Mouse (Mus musculus): ENCODE results near the gene Ifnar2. TPM values are rescaled to one million over a fixed set of nuclear protein-coding genes. Genes with fewer than 3 reads are reported as not detected.
A peak's percentile ranks its signal among the peaks of the same experiment; 100 is the strongest.

The Ifnar2 gene
- 38.2 and 40.4 TPM in 2 replicates for polyA plus RNA-seq (2014; fragmentation: Nextera tagmentation; extraction: Ambion mirVana)

- Histone ChIP-seq H3K27ac (peak within 1 kb of the TSS; percentile 95), H3K4me1 (replicated peaks; ENCODE audit: control insufficient read depth, insufficient read depth, low read length) (peaks cover 10% of the 10 kb centered on the region), H3K27me3 (ENCODE audit: control insufficient read depth, insufficient read depth, low read length) (no peaks in the 10 kb centered on the region), H3K9me3 (ENCODE audit: control insufficient read depth, low read length) (no peaks in the 10 kb centered on the region), H3K9ac (peak within 1 kb of the TSS; percentile 94), H3K4me3 (replicated peaks; ENCODE audit: low read length) (peak within 1 kb of the TSS; percentile 92), H3K36me3 (replicated peaks; ENCODE audit: control insufficient read depth, insufficient read depth) (no peaks in the 10 kb centered on the region), H3K4me2 (replicated peaks) (peak within 1 kb of the TSS; percentile 77)
- WGBS: under 1% methylated on average over 62 of the region's 62 CpGs
- ATAC-seq (ENCODE audit: low FRiP score) (peak; percentile 95), DNase-seq (ENCODE audit: low spot score) (peak; percentile 75)
Observed at GRCm38 (mm10) chr16:91372577-91373472, at the start of gene Ifnar2. TSS of gene Ifnar2 (plus strand) at chr16:91372783.

GRCm38 (mm10) chr16:91327605-91328004, 45.0 kb upstream of the Ifnar2 start:
- DNase-seq (ENCODE audit: low spot score) (no peak), ATAC-seq (ENCODE audit: low FRiP score) (peak; percentile 31; the same call in 1 of the 2 replicates)
- Histone ChIP-seq H3K9me3 (ENCODE audit: control insufficient read depth, low read length) (no peaks in the 10 kb centered on the region), H3K36me3 (replicated peaks; ENCODE audit: control insufficient read depth, insufficient read depth) (no peaks in the 10 kb centered on the region), H3K4me2 (replicated peaks) (no peak overlapping the region), H3K4me3 (replicated peaks; ENCODE audit: low read length) (no peak overlapping the region), H3K4me1 (replicated peaks; ENCODE audit: control insufficient read depth, insufficient read depth, low read length) (peaks cover 6% of the 10 kb centered on the region; the same call in 1 of the 2 replicates), H3K27ac (no peak overlapping the region), H3K9ac (no peak overlapping the region), H3K27me3 (ENCODE audit: control insufficient read depth, insufficient read depth, low read length) (peaks cover 52% of the 10 kb centered on the region)
- WGBS: 38% methylated on average over 7 of the region's 7 CpGs

GRCm38 (mm10) chr16:91328922-91329321, 43.7 kb upstream of the Ifnar2 start:
- ATAC-seq (ENCODE audit: low FRiP score): no peak
- WGBS: 68% methylated on average over 19 of the region's 19 CpGs
- DNase-seq (ENCODE audit: low spot score): no peak

GRCm38 (mm10) chr16:91330496-91330895, 42.1 kb upstream of the Ifnar2 start:
- Histone ChIP-seq H3K9ac (no peak overlapping the region), H3K27me3 (ENCODE audit: control insufficient read depth, insufficient read depth, low read length) (peaks cover 34% of the 10 kb centered on the region), H3K4me1 (replicated peaks; ENCODE audit: control insufficient read depth, insufficient read depth, low read length) (peaks cover 9% of the 10 kb centered on the region), H3K4me2 (replicated peaks) (no peak overlapping the region), H3K36me3 (replicated peaks; ENCODE audit: control insufficient read depth, insufficient read depth) (no peaks in the 10 kb centered on the region), H3K9me3 (ENCODE audit: control insufficient read depth, low read length) (no peaks in the 10 kb centered on the region), H3K4me3 (replicated peaks; ENCODE audit: low read length) (no peak overlapping the region), H3K27ac (no peak overlapping the region)
- DNase-seq (ENCODE audit: low spot score) (no peak), ATAC-seq (ENCODE audit: low FRiP score) (no peak)
- WGBS: 68% methylated on average over 6 of the region's 6 CpGs

More at GRCm38 (mm10) chr16:91328922-91329321, 43.7 kb upstream of the Ifnar2 start:
- Histone ChIP-seq H3K4me3 (replicated peaks; ENCODE audit: low read length) (no peak overlapping the region), H3K27ac (no peak overlapping the region), H3K4me1 (replicated peaks; ENCODE audit: control insufficient read depth, insufficient read depth, low read length) (peaks cover 6% of the 10 kb centered on the region; the same call in 1 of the 2 replicates), H3K4me2 (replicated peaks) (no peak overlapping the region), H3K9ac (no peak overlapping the region), H3K27me3 (ENCODE audit: control insufficient read depth, insufficient read depth, low read length) (peaks cover 39% of the 10 kb centered on the region), H3K36me3 (replicated peaks; ENCODE audit: control insufficient read depth, insufficient read depth) (no peaks in the 10 kb centered on the region), H3K9me3 (ENCODE audit: control insufficient read depth, low read length) (no peaks in the 10 kb centered on the region)

GRCm38 (mm10) chr16:91331153-91331552, 41.4 kb upstream of the Ifnar2 start:
- ATAC-seq (ENCODE audit: low FRiP score): no peak
- DNase-seq (ENCODE audit: low spot score): no peak
- Histone ChIP-seq H3K27ac (no peak overlapping the region), H3K9me3 (ENCODE audit: control insufficient read depth, low read length) (no peaks in the 10 kb centered on the region), H3K4me2 (replicated peaks) (no peak overlapping the region), H3K27me3 (ENCODE audit: control insufficient read depth, insufficient read depth, low read length) (peaks cover 31% of the 10 kb centered on the region), H3K9ac (no peak overlapping the region), H3K4me1 (replicated peaks; ENCODE audit: control insufficient read depth, insufficient read depth, low read length) (peaks cover 9% of the 10 kb centered on the region), H3K4me3 (replicated peaks; ENCODE audit: low read length) (no peak overlapping the region), H3K36me3 (replicated peaks; ENCODE audit: control insufficient read depth, insufficient read depth) (no peaks in the 10 kb centered on the region)
- WGBS: 48% methylated on average over 5 of the region's 5 CpGs

GRCm38 (mm10) chr16:91332880-91333279, 39.7 kb upstream of the Ifnar2 start:
- no peak overlapping the region for H3K27ac ChIP-seq
- peaks cover 3% of the 10 kb centered on the region; the same call in 1 of the 2 replicates for H3K4me1 ChIP-seq (replicated peaks; ENCODE audit: control insufficient read depth, insufficient read depth, low read length)
- no peaks in the 10 kb centered on the region for H3K9me3 ChIP-seq (ENCODE audit: control insufficient read depth, low read length)
- no peaks in the 10 kb centered on the region for H3K36me3 ChIP-seq (replicated peaks; ENCODE audit: control insufficient read depth, insufficient read depth)
- no peak for ATAC-seq (ENCODE audit: low FRiP score)
- H3K4me3 ChIP-seq (replicated peaks; ENCODE audit: low read length): no peak overlapping the region
- H3K27me3 ChIP-seq (ENCODE audit: control insufficient read depth, insufficient read depth, low read length): peaks cover 24% of the 10 kb centered on the region
- WGBS: 73% methylated on average over 7 of the region's 7 CpGs
- no peak overlapping the region for H3K4me2 ChIP-seq (replicated peaks)
- no peak for DNase-seq (ENCODE audit: low spot score)
- H3K9ac ChIP-seq: no peak overlapping the region

GRCm38 (mm10) chr16:91334190-91334893, 38.2 kb upstream of the Ifnar2 start:
- Histone ChIP-seq H3K4me2 (replicated peaks) (no peak overlapping the region), H3K27me3 (ENCODE audit: control insufficient read depth, insufficient read depth, low read length) (peaks cover 18% of the 10 kb centered on the region), H3K36me3 (replicated peaks; ENCODE audit: control insufficient read depth, insufficient read depth) (no peaks in the 10 kb centered on the region), H3K9ac (no peak overlapping the region), H3K4me3 (replicated peaks; ENCODE audit: low read length) (no peak overlapping the region), H3K27ac (no peak overlapping the region), H3K4me1 (replicated peaks; ENCODE audit: control insufficient read depth, insufficient read depth, low read length) (peaks cover 3% of the 10 kb centered on the region; the same call in 1 of the 2 replicates), H3K9me3 (ENCODE audit: control insufficient read depth, low read length) (no peaks in the 10 kb centered on the region)
- ATAC-seq (ENCODE audit: low FRiP score) (no peak), DNase-seq (ENCODE audit: low spot score) (no peak)
- WGBS: 8% methylated on average over 10 of the region's 10 CpGs

- no peak for DNase-seq (ENCODE audit: low spot score)
- H3K9ac ChIP-seq: no peak overlapping the region
- no peaks in the 10 kb centered on the region for H3K36me3 ChIP-seq (replicated peaks; ENCODE audit: control insufficient read depth, insufficient read depth)
- peaks cover 3% of the 10 kb centered on the region; the same call in 1 of the 2 replicates for H3K4me1 ChIP-seq (replicated peaks; ENCODE audit: control insufficient read depth, insufficient read depth, low read length)
- H3K9me3 ChIP-seq (ENCODE audit: control insufficient read depth, low read length): no peaks in the 10 kb centered on the region
- no peak overlapping the region for H3K4me2 ChIP-seq (replicated peaks)
- no peak overlapping the region for H3K4me3 ChIP-seq (replicated peaks; ENCODE audit: low read length)
- peaks cover 18% of the 10 kb centered on the region; the same call in 1 of the 2 replicates for H3K27me3 ChIP-seq (ENCODE audit: control insufficient read depth, insufficient read depth, low read length)
- 83% methylated on average over 4 of the region's 4 CpGs for WGBS
- ATAC-seq (ENCODE audit: low FRiP score): no peak
- H3K27ac ChIP-seq: no peak overlapping the region
Observed at GRCm38 (mm10) chr16:91336753-91337152, 35.8 kb upstream of the Ifnar2 start.

- DNase-seq (ENCODE audit: low spot score): no peak
- WGBS: 45% methylated on average over 5 of the region's 5 CpGs
- Histone ChIP-seq H3K27me3 (ENCODE audit: control insufficient read depth, insufficient read depth, low read length) (peaks cover 18% of the 10 kb centered on the region; the same call in 1 of the 2 replicates), H3K4me1 (replicated peaks; ENCODE audit: control insufficient read depth, insufficient read depth, low read length) (peaks cover 3% of the 10 kb centered on the region; the same call in 1 of the 2 replicates), H3K36me3 (replicated peaks; ENCODE audit: control insufficient read depth, insufficient read depth) (no peaks in the 10 kb centered on the region), H3K9me3 (ENCODE audit: control insufficient read depth, low read length) (no peaks in the 10 kb centered on the region), H3K27ac (no peak overlapping the region), H3K4me3 (replicated peaks; ENCODE audit: low read length) (no peak overlapping the region), H3K9ac (no peak overlapping the region), H3K4me2 (replicated peaks) (no peak overlapping the region)
- no peak for ATAC-seq (ENCODE audit: low FRiP score)
Observed at GRCm38 (mm10) chr16:91337480-91337879, 35.1 kb upstream of the Ifnar2 start.
